Mouse (Mus musculus) heart, embryonic 11.5 days (tissue): Measurements from ENCODE around the gene Gpr33. TPM values are rescaled to one million over a fixed set of nuclear protein-coding genes. Genes with fewer than 3 reads are reported as not detected.

Source experiments
- ATAC-seq: fragments of 200-750 bp; cut with Nextera tagmentation; replicated peaks from 2 replicates; pipeline ENCODE4 v1.8.0; 2017; ENCODE audit warnings: moderate library complexity; ENCODE audit not compliant: insufficient number of reproducible peaks, low FRiP score, low TSS enrichment
- H3K27ac ChIP-seq: fragments of 300-500 bp; sonication (generic); 2 replicates; pipeline ENCODE4 v1.5.1; 2014; ENCODE audit warnings: mild to moderate bottlenecking, low read depth, low read length
- H3K27me3 ChIP-seq: fragments of 300-500 bp; sonication (generic); 2 replicates; pipeline ENCODE4 v1.6.1; 2014; ENCODE audit warnings: mild to moderate bottlenecking, low read length, mixed read lengths; ENCODE audit not compliant: control insufficient read depth, insufficient read depth
- H3K36me3 ChIP-seq: fragments of 300-500 bp; sonication (generic); 2 replicates; pipeline ENCODE4 v1.6.1; 2014; ENCODE audit warnings: mild to moderate bottlenecking, low read length, moderate library complexity, mixed read lengths; ENCODE audit not compliant: control insufficient read depth, insufficient read depth
- H3K4me1 ChIP-seq: fragments of 300-500 bp; sonication (generic); 2 replicates; pipeline ENCODE4 v1.6.1; 2014; ENCODE audit warnings: low read length; ENCODE audit not compliant: control insufficient read depth, insufficient read depth
- H3K4me2 ChIP-seq: fragments of 300-500 bp; sonication (generic); 2 replicates; pipeline ENCODE4 v1.6.1; 2014; ENCODE audit warnings: mild to moderate bottlenecking, moderate library complexity
- H3K4me3 ChIP-seq: fragments of 300-500 bp; sonication (generic); 2 replicates; pipeline ENCODE4 v1.5.1; 2014; ENCODE audit warnings: low read depth, low read length
- H3K9ac ChIP-seq: fragments of 300-500 bp; sonication (generic); 2 replicates; pipeline ENCODE4 v1.6.1; 2014; ENCODE audit warnings: mild to moderate bottlenecking, low read depth, low read length, moderate library complexity
- H3K9me3 ChIP-seq: fragments of 300-500 bp; sonication (generic); replicated peaks from 2 replicates; pipeline ENCODE4 v1.6.1; 2016; ENCODE audit warnings: low read length; ENCODE audit not compliant: control insufficient read depth
- whole genome bisulfite sequencing: fragments of 180-500 bp; shearing (Covaris S2); extraction: QIAGEN DNeasy Blood & Tissue Kit; methylation state at CpG from one replicate; pipeline ENCODE4 v1.1.7; 2014; ENCODE audit not compliant: insufficient replicate concordance; 5-methylcytosine and 5-hydroxymethylcytosine counted together
- polyA plus RNA-seq: library from polyadenylated mRNA; unstranded; fragments of >200 nt; fragmentation: Nextera tagmentation; extraction: Ambion mirVana; gene quantifications from 2 replicates; pipeline ENCODE4 v1.2.1, GENCODE M21; 2014

The Gpr33 gene
- polyA plus RNA-seq: not detected in 2 replicates

DNA sequence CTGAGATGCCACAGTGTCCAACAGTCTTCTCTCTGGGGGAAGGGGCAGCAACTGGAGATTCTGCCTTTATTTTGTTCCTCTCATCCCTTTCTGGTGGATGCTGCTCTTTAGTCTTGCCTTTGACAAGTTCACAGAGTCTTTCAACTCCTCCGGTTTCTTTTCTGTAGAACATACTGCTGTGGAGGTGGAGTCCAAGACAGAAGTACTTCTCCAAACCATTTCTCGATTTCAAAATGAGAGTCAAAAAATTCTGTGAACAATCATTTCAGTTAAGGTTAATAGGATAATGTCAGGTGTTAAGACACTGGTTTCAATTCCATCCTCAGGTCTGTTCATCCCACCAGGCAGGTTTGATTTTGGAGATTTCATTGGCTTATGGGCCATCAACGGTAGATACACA, at the start of gene Gpr33:
Gpr33 (minus strand) TSS at position 101 of the 400 bp plus-strand sequence.
- H3K9me3 ChIP-seq: no peaks in the 10 kb centered on the region
- H3K9ac ChIP-seq: no peak within 1 kb of the TSS
- H3K27me3 ChIP-seq: no peaks in the 10 kb centered on the region
- no peaks in the 10 kb centered on the region for H3K4me1 ChIP-seq
- H3K4me2 ChIP-seq: no peak within 1 kb of the TSS
- H3K36me3 ChIP-seq: no peaks in the 10 kb centered on the region
- no peak within 1 kb of the TSS for H3K4me3 ChIP-seq
- ATAC-seq: no peak
- H3K27ac ChIP-seq: no peak within 1 kb of the TSS
- 84% methylated on average over 3 of the region's 3 CpGs for WGBS

- no peak overlapping the region for H3K27ac ChIP-seq
- no peak for ATAC-seq
- H3K4me3 ChIP-seq: no peak overlapping the region
- H3K27me3 ChIP-seq: no peaks in the 10 kb centered on the region
- H3K9ac ChIP-seq: no peak overlapping the region
- 76% methylated on average over 2 of the region's 2 CpGs for WGBS
- H3K4me1 ChIP-seq: no peaks in the 10 kb centered on the region
- H3K36me3 ChIP-seq: no peaks in the 10 kb centered on the region
- no peaks in the 10 kb centered on the region for H3K9me3 ChIP-seq
- H3K4me2 ChIP-seq: no peak overlapping the region
Measured at GRCm38 (mm10) chr12:52049324-52049723, 21.5 kb upstream of the Gpr33 start.

DNA sequence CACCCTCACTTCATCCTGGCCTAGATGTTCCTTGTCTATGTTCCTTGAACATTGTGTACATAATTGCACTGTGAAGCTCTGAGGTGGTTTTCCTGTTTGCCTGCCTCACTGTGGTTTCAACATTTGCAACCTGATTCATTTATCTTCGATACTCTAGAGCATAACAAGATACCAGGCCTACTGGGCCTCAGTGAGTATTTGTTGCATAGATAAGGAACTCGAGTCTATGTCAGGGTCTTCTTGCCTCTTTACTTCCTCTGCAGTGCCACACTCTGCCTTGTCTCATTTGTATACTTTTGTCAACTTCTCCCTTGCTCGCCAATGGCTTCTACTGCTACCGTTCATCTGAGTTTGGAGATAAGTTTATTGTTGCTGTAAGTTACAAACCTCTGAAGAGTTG, 18.5 kb upstream of the Gpr33 start:
- no peak overlapping the region for H3K4me2 ChIP-seq
- WGBS: 59% methylated on average over 4 of the region's 4 CpGs
- no peaks in the 10 kb centered on the region for H3K27me3 ChIP-seq
- H3K27ac ChIP-seq: no peak overlapping the region
- H3K9me3 ChIP-seq: no peaks in the 10 kb centered on the region
- no peak overlapping the region for H3K4me3 ChIP-seq
- H3K4me1 ChIP-seq: no peaks in the 10 kb centered on the region
- ATAC-seq: no peak
- no peak overlapping the region for H3K9ac ChIP-seq
- no peaks in the 10 kb centered on the region for H3K36me3 ChIP-seq

GRCm38 (mm10) chr12:52042818-52043336, 15.0 kb upstream of the Gpr33 start:
- no peak overlapping the region for H3K9ac ChIP-seq
- no peak for ATAC-seq
- no peak overlapping the region for H3K4me2 ChIP-seq
- H3K4me1 ChIP-seq: no peaks in the 10 kb centered on the region
- H3K36me3 ChIP-seq: no peaks in the 10 kb centered on the region
- 60% methylated on average over 10 of the region's 10 CpGs for WGBS
- no peak overlapping the region for H3K27ac ChIP-seq
- no peaks in the 10 kb centered on the region for H3K27me3 ChIP-seq
- H3K9me3 ChIP-seq: no peaks in the 10 kb centered on the region
- H3K4me3 ChIP-seq: no peak overlapping the region

- Histone ChIP-seq H3K36me3 (no peaks in the 10 kb centered on the region), H3K27me3 (no peaks in the 10 kb centered on the region), H3K4me1 (no peaks in the 10 kb centered on the region), H3K4me2 (no peak overlapping the region), H3K9me3 (no peaks in the 10 kb centered on the region), H3K9ac (no peak overlapping the region), H3K4me3 (no peak overlapping the region), H3K27ac (no peak overlapping the region)
- 61% methylated on average over 3 of the region's 3 CpGs for WGBS
- no peak for ATAC-seq
Measured at GRCm38 (mm10) chr12:52038352-52038751, 10.5 kb upstream of the Gpr33 start.

DNA sequence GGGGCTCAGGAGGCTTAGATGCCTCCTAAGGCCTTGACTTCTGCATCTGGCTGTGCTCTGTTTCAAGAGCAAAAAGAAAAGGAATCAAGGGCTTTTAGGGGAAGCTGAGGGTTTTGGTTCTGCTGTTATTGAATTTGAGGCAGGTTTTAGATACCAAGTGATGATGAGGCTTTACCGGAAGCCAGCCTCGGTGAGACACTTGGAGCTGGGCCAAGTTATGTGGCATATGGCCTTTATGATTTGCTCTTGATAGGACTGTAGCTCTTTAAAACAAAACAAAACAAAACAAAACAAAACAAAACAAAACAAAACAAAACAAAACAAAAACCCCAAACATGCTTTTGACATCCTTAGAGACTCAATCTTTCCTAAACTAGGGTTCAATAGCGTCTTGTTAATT, 7.1 kb upstream of the Gpr33 start:
- no peak for ATAC-seq
- WGBS: 82% methylated on average over 3 of the region's 3 CpGs
- Histone ChIP-seq H3K9ac (no peak overlapping the region), H3K4me1 (no peaks in the 10 kb centered on the region), H3K4me3 (no peak overlapping the region), H3K9me3 (no peaks in the 10 kb centered on the region), H3K27me3 (no peaks in the 10 kb centered on the region), H3K27ac (no peak overlapping the region), H3K4me2 (no peak overlapping the region), H3K36me3 (no peaks in the 10 kb centered on the region)

DNA sequence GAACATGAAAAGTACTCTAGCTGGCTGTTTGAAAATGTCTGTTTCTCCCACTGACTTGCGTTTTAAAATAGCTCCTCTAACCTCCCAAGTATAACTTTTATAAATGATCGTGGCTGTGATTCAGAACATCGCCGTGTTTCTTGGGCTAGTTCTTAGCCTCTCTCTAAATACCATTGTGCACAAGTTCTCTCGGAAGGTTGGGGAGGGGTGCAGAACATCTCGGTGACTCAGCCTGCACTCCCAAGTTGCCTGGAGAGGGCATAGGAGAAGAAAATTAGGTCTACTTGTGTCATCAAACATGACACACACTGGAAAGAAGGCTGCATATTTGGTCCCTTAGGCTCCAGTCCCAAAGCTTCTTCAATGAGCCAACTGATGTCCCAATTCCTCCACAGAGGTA, 4.4 kb upstream of the Gpr33 start:
- H3K27ac ChIP-seq: no peak overlapping the region
- whole genome bisulfite sequencing: 83% methylated on average over 6 of the region's 6 CpGs
- H3K4me1 ChIP-seq: no peaks in the 10 kb centered on the region
- H3K4me2 ChIP-seq: no peak overlapping the region
- H3K27me3 ChIP-seq: no peaks in the 10 kb centered on the region
- no peak for ATAC-seq
- H3K9ac ChIP-seq: no peak overlapping the region
- no peaks in the 10 kb centered on the region for H3K36me3 ChIP-seq
- H3K4me3 ChIP-seq: no peak overlapping the region
- H3K9me3 ChIP-seq: no peaks in the 10 kb centered on the region

GRCm38 (mm10) chr12:52014494-52015029, 13.3 kb downstream of the Gpr33 start:
- no peak overlapping the region for H3K9ac ChIP-seq
- H3K4me2 ChIP-seq: no peak overlapping the region
- no peak for ATAC-seq
- no peak overlapping the region for H3K4me3 ChIP-seq
- H3K27me3 ChIP-seq: no peaks in the 10 kb centered on the region
- 74% methylated on average over 7 of the region's 7 CpGs for WGBS
- H3K27ac ChIP-seq: no peak overlapping the region
- H3K9me3 ChIP-seq: no peaks in the 10 kb centered on the region
- 0 out of 2 replicates have a peak, but pooled peaks cover 3% of the 10 kb centered on the region for H3K4me1 ChIP-seq
- H3K36me3 ChIP-seq: no peaks in the 10 kb centered on the region

- H3K4me2 ChIP-seq: no peak overlapping the region
- no peak for ATAC-seq
- 82% methylated on average over 11 of the region's 11 CpGs for WGBS
- no peak overlapping the region for H3K9ac ChIP-seq
- H3K36me3 ChIP-seq: no peaks in the 10 kb centered on the region
- no peaks in the 10 kb centered on the region for H3K27me3 ChIP-seq
- 0 out of 2 replicates have a peak, but pooled peaks cover 3% of the 10 kb centered on the region for H3K4me1 ChIP-seq
- no peak overlapping the region for H3K4me3 ChIP-seq
- H3K9me3 ChIP-seq: no peaks in the 10 kb centered on the region
- no peak overlapping the region for H3K27ac ChIP-seq
Measured at GRCm38 (mm10) chr12:52014044-52014443, 13.8 kb downstream of the Gpr33 start.
